Mouse (Mus musculus) CH12.LX (cell line): ENCODE results near the gene Mrpl14. TPM values are rescaled to one million over a fixed set of nuclear protein-coding genes. Genes with fewer than 3 reads are reported as not detected.

Source experiments
- DNase-seq: peaks from one replicate; pipeline ENCODE4 v3.0.0-alpha.2; 2013; ENCODE audit errors: extremely low read depth
- H3K27ac ChIP-seq: 2 replicates; pipeline ENCODE4 v1.5.1; 2012; ENCODE audit warnings: low read depth, mild to moderate bottlenecking, control low read depth, moderate library complexity; ENCODE audit not compliant: insufficient read depth
- H3K27me3 ChIP-seq: replicated peaks from 2 replicates; pipeline ENCODE3; 2012; ENCODE audit warnings: inconsistent platforms
- H3K36me3 ChIP-seq, 2 experiments: replicated peaks in 1 of 2; 2 replicates each; pipeline versions ENCODE3 to v1.6.1; 2012; ENCODE audit warnings: inconsistent platforms in 1 of 2, low read length in 1 of 2, mild to moderate bottlenecking in 1 of 2, mixed read lengths in 1 of 2, moderate library complexity in 1 of 2; ENCODE audit not compliant: control insufficient read depth in 1 of 2, insufficient read depth in 1 of 2
- H3K4me1 ChIP-seq, 2 experiments: 2 replicates each; pipeline ENCODE4 v1.6.1; 2012; ENCODE audit warnings: inconsistent platforms in 1 of 2, moderate library complexity in 1 of 2; ENCODE audit not compliant: insufficient read depth in 2 of 2, control insufficient read depth in 1 of 2
- H3K4me2 ChIP-seq: 2 replicates; pipeline ENCODE4 v1.6.1; 2012; ENCODE audit warnings: low read depth, mild to moderate bottlenecking, control low read depth; ENCODE audit not compliant: poor library complexity, insufficient read depth, severe bottlenecking
- H3K4me3 ChIP-seq, 3 experiments: fragments of 150-350 bp in 1 of 3; sonication (generic) in 1 of 3; replicated peaks in 1 of 3; 2 replicates each; pipeline versions ENCODE3 to v1.5.1; 2011 to 2012; ENCODE audit warnings: low read depth in 2 of 3, low read length in 2 of 3, mild to moderate bottlenecking in 2 of 3, moderate library complexity in 2 of 3, control low read depth in 1 of 3, improper control_type of control experiment in 1 of 3, inconsistent platforms in 1 of 3, mixed read lengths in 1 of 3; ENCODE audit not compliant: poor library complexity in 1 of 3
- H3K79me2 ChIP-seq: replicated peaks from 2 replicates; pipeline ENCODE4 v1.6.1; 2012; ENCODE audit warnings: mild to moderate bottlenecking, moderate library complexity; ENCODE audit not compliant: control insufficient read depth, poor library complexity, insufficient read depth, severe bottlenecking; ENCODE audit errors: extremely low read depth
- H3K9ac ChIP-seq: 2 replicates; pipeline ENCODE4 v1.6.1; 2012; ENCODE audit warnings: low read depth, mild to moderate bottlenecking, control low read depth, moderate library complexity; ENCODE audit not compliant: insufficient read depth
- H3K9me3 ChIP-seq: replicated peaks from 2 replicates; pipeline ENCODE3; 2012; ENCODE audit warnings: low read length, inconsistent platforms, mixed read lengths
- BHLHE40 ChIP-seq: IDR thresholded peaks from 2 replicates; pipeline ENCODE4 v1.6.1; 2011; ENCODE audit warnings: mild to moderate bottlenecking, low read depth, low read length, improper control_type of control experiment
- CHD1 ChIP-seq: IDR thresholded peaks from 2 replicates; pipeline ENCODE4 v1.6.1; 2012; ENCODE audit warnings: low read depth, low read length, improper control_type of control experiment, inconsistent platforms
- CHD2 ChIP-seq: IDR thresholded peaks from 2 replicates; pipeline ENCODE4 v1.6.1; 2011; ENCODE audit warnings: low read length, improper control_type of control experiment
- CTCF ChIP-seq, 2 experiments: IDR thresholded peaks in 1 of 2; conservative IDR thresholded peaks in 1 of 2; 2 replicates each; pipeline ENCODE4 v1.5.1; 2011 to 2012; ENCODE audit warnings: low read depth in 2 of 2, low read length in 2 of 2, improper control_type of control experiment in 1 of 2, inconsistent platforms in 1 of 2, mild to moderate bottlenecking in 1 of 2, moderate library complexity in 1 of 2
- E2F4 ChIP-seq: IDR thresholded peaks from 2 replicates; pipeline ENCODE4 v1.6.1; 2011; ENCODE audit warnings: low read depth, low read length, improper control_type of control experiment; ENCODE audit not compliant: insufficient replicate concordance
- ELF1 ChIP-seq: IDR thresholded peaks from 2 replicates; pipeline ENCODE4 v1.6.1; 2014; ENCODE audit warnings: low read depth, mild to moderate bottlenecking, inconsistent platforms, low read length, improper control_type of control experiment
- EP300 ChIP-seq: IDR thresholded peaks from 2 replicates; pipeline ENCODE4 v1.6.1; 2011; ENCODE audit warnings: low read length, improper control_type of control experiment
- ETS1 ChIP-seq: conservative IDR thresholded peaks from 2 replicates; pipeline ENCODE4 v1.6.1; 2012; ENCODE audit warnings: low read depth, mild to moderate bottlenecking, inconsistent platforms, low read length, improper control_type of control experiment, moderate library complexity
- GABPA ChIP-seq: IDR thresholded peaks from 2 replicates; pipeline ENCODE4 v1.6.1; 2012; ENCODE audit warnings: low read depth, low read length, improper control_type of control experiment, inconsistent platforms; ENCODE audit not compliant: insufficient replicate concordance
- HCFC1 ChIP-seq: IDR thresholded peaks from 2 replicates; pipeline ENCODE4 v1.6.1; 2012; ENCODE audit warnings: low read depth, mild to moderate bottlenecking, inconsistent platforms, low read length, improper control_type of control experiment
- IRF4 ChIP-seq: IDR thresholded peaks from 2 replicates; pipeline ENCODE4 v1.6.1; 2014; ENCODE audit warnings: low read depth, mild to moderate bottlenecking, inconsistent platforms, low read length, improper control_type of control experiment
- JUN ChIP-seq: IDR thresholded peaks from 2 replicates; pipeline ENCODE4 v1.6.1; 2011; ENCODE audit warnings: low read depth, mild to moderate bottlenecking, low read length, improper control_type of control experiment, moderate library complexity; ENCODE audit not compliant: insufficient read depth
- JUND ChIP-seq: conservative IDR thresholded peaks from 2 replicates; pipeline ENCODE4 v1.6.1; 2011; ENCODE audit warnings: low read depth, low read length, improper control_type of control experiment
- KAT2A ChIP-seq: IDR thresholded peaks from 2 replicates; pipeline ENCODE4 v1.6.1; 2012; ENCODE audit warnings: low read length, improper control_type of control experiment, inconsistent platforms; ENCODE audit not compliant: insufficient replicate concordance
- MAFK ChIP-seq: IDR thresholded peaks from 2 replicates; pipeline ENCODE4 v1.6.1; 2011; ENCODE audit warnings: low read length, improper control_type of control experiment; ENCODE audit not compliant: insufficient replicate concordance
- MAX ChIP-seq: IDR thresholded peaks from 2 replicates; pipeline ENCODE4 v1.6.1; 2011; ENCODE audit warnings: low read length, improper control_type of control experiment
- MAZ ChIP-seq: IDR thresholded peaks from 2 replicates; pipeline ENCODE4 v1.6.1; 2012; ENCODE audit warnings: low read depth, mild to moderate bottlenecking, inconsistent platforms, low read length, improper control_type of control experiment, moderate library complexity
- MEF2A ChIP-seq: IDR thresholded peaks from 2 replicates; pipeline ENCODE4 v1.6.1; 2014; ENCODE audit warnings: low read depth, mild to moderate bottlenecking, inconsistent platforms, low read length, improper control_type of control experiment, borderline replicate concordance
- MXI1 ChIP-seq: IDR thresholded peaks from 2 replicates; pipeline ENCODE4 v1.6.1; 2011; ENCODE audit warnings: mild to moderate bottlenecking, low read depth, low read length, improper control_type of control experiment
- MYC ChIP-seq: IDR thresholded peaks from 2 replicates; pipeline ENCODE4 v1.6.1; 2011; ENCODE audit warnings: low read depth, mild to moderate bottlenecking, improper control_type of control experiment, low read length
- NELFE ChIP-seq: IDR thresholded peaks from 2 replicates; pipeline ENCODE4 v1.6.1; 2011; ENCODE audit warnings: low read depth, low read length, improper control_type of control experiment
- NRF1 ChIP-seq: IDR thresholded peaks from 2 replicates; pipeline ENCODE4 v1.6.1; 2014; ENCODE audit warnings: low read depth, mild to moderate bottlenecking, inconsistent platforms, low read length, improper control_type of control experiment, moderate library complexity
- PAX5 ChIP-seq: IDR thresholded peaks from 2 replicates; pipeline ENCODE4 v1.6.1; 2012; ENCODE audit warnings: low read length, inconsistent platforms, mixed read lengths
- POLR2A ChIP-seq: IDR thresholded peaks from 2 replicates; pipeline ENCODE4 v1.6.1; 2011; ENCODE audit warnings: low read depth, mild to moderate bottlenecking, improper control_type of control experiment, low read length
- POLR2AphosphoS2 ChIP-seq: IDR thresholded peaks from 2 replicates; pipeline ENCODE4 v1.6.1; 2011; ENCODE audit warnings: low read depth, low read length, improper control_type of control experiment
- RAD21 ChIP-seq: IDR thresholded peaks from 2 replicates; pipeline ENCODE4 v1.6.1; 2011; ENCODE audit warnings: low read depth, mild to moderate bottlenecking, low read length, improper control_type of control experiment, moderate library complexity
- RCOR1 ChIP-seq: conservative IDR thresholded peaks from 2 replicates; pipeline ENCODE4 v1.6.1; 2012; ENCODE audit warnings: low read depth, mild to moderate bottlenecking, inconsistent platforms, low read length, improper control_type of control experiment
- SIN3A ChIP-seq: IDR thresholded peaks from 2 replicates; pipeline ENCODE4 v1.6.1; 2012; ENCODE audit warnings: low read length, improper control_type of control experiment, inconsistent platforms
- SMC3 ChIP-seq: IDR thresholded peaks from 2 replicates; pipeline ENCODE4 v1.6.1; 2011; ENCODE audit warnings: low read depth, low read length, improper control_type of control experiment
- TBP ChIP-seq: conservative IDR thresholded peaks from 2 replicates; pipeline ENCODE4 v1.6.1; 2011; ENCODE audit warnings: low read depth, low read length, improper control_type of control experiment
- TCF12 ChIP-seq: IDR thresholded peaks from 2 replicates; pipeline ENCODE4 v1.6.1; 2014; ENCODE audit warnings: low read depth, mild to moderate bottlenecking, inconsistent platforms, low read length, improper control_type of control experiment
- UBTF ChIP-seq: IDR thresholded peaks from 2 replicates; pipeline ENCODE4 v1.6.1; 2012; ENCODE audit warnings: low read depth, mild to moderate bottlenecking, inconsistent platforms, low read length, improper control_type of control experiment, moderate library complexity
- USF1 ChIP-seq: IDR thresholded peaks from 2 replicates; pipeline ENCODE4 v1.6.1; 2014; ENCODE audit warnings: low read depth, mild to moderate bottlenecking, inconsistent platforms, low read length, improper control_type of control experiment
- USF2 ChIP-seq: conservative IDR thresholded peaks from 2 replicates; pipeline ENCODE4 v1.6.1; 2011; ENCODE audit warnings: low read depth, low read length, improper control_type of control experiment
- ZC3H11A ChIP-seq: IDR thresholded peaks from 2 replicates; pipeline ENCODE4 v1.6.1; 2012; ENCODE audit warnings: low read depth, mild to moderate bottlenecking, inconsistent platforms, low read length, improper control_type of control experiment
- ZKSCAN1 ChIP-seq: IDR thresholded peaks from 2 replicates; pipeline ENCODE4 v1.6.1; 2012; ENCODE audit warnings: low read depth, inconsistent platforms, low read length, improper control_type of control experiment, borderline replicate concordance
- ZMIZ1 ChIP-seq: IDR thresholded peaks from 2 replicates; pipeline ENCODE4 v1.6.1; 2012; ENCODE audit warnings: low read depth, mild to moderate bottlenecking, inconsistent platforms, low read length, improper control_type of control experiment
- ZNF384 ChIP-seq: IDR thresholded peaks from 2 replicates; pipeline ENCODE4 v1.6.1; 2012; ENCODE audit warnings: low read depth, low read length, improper control_type of control experiment, inconsistent platforms
- dilution Hi-C: fragments of 300-500 bp; cut with MboI; formaldehyde crosslinking; loops from 2 replicates; pipeline ENCODE4 v1.14.3; 2020; ENCODE audit warnings: low sequenced_read_pairs; ENCODE audit not compliant: extremely low pct_unique_long_range_greater_than_20kb, extremely low pct_ligation_motif_present
- in situ Hi-C: fragments of 300-500 bp; cut with MboI; formaldehyde crosslinking; loops from 3 replicates; pipeline ENCODE4 v1.14.3; 2019; ENCODE audit warnings: low sequenced_read_pairs, low pct_ligation_motif_present, low pct_unique_long_range_greater_than_20kb, mixed read lengths
- polyA plus RNA-seq: library from polyadenylated mRNA; unstranded; fragments of >175 nt; gene quantifications from 2 replicates; pipeline ENCODE4 v1.2.1, GENCODE M21; 2012; ENCODE audit warnings: low read depth; ENCODE audit not compliant: insufficient read length
- total RNA-seq, 2 experiments: library from RNA; depleted of rRNA; stranded (reverse); fragments of 300-350 nt in 1 of 2; fragments of >200 nt in 1 of 2; gene quantifications; 2 replicates each; pipeline ENCODE4 v1.2.3; 2012 to 2014

The Mrpl14 gene
- total RNA-seq (2012; rRNA removed), result 33.4 and 46.1 TPM in 2 replicates
- 48.5 and 56.9 TPM in 2 replicates for total RNA-seq (2014; rRNA removed)
- 62.5 and 67.7 TPM in 2 replicates for polyA plus RNA-seq

DNA sequence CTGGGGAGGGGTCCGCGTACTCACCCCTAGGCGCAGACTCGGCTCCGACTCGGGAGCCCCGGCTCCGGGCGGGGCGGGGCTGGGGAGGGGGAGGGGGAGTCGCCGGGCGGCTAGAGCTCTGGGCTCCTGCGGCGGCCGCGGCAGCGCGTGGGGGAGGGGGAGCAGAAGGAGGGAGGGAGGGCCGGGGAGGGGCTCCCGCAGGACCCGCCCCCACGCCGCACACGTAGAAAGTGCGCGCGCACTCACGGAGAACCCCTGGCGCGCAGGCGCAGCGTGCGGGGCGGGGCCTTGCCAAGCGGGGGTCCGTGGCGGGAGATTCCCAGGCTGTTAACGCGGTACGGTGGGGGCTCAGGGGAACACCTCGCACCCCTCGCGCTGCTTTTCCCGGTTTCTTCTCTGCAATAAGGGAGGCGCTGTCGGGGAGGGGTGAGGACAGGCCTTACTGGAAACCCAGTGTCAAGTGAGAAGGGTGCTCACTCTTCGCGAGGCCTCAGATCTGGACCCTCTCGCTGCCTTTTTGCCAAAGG lies at the start of gene Mrpl14:
Gene Mrpl14, plus strand, starts transcription at position 230 of the 527 bp plus-strand sequence.
- Histone ChIP-seq H3K79me2 (no peaks in the 10 kb centered on the region; the same call in 1 of the 2 replicates), H3K9me3 (peaks cover 3% of the 10 kb centered on the region), H3K4me2 (peak within 1 kb of the TSS; percentile 85), H3K27ac (peak within 1 kb of the TSS; percentile 17; the same call in 1 of the 2 replicates), H3K36me3 (peaks cover 0 to 17% of the 10 kb centered on the region in 2 experiments), H3K9ac (peak within 1 kb of the TSS; percentile 91), H3K4me3 (peak within 1 kb of the TSS; percentile 69 to 93 (median 72)), H3K27me3 (no peaks in the 10 kb centered on the region), H3K4me1 (peaks cover 4 to 27% of the 10 kb centered on the region in 2 experiments)
- in situ Hi-C loops (no loop called here), dilution Hi-C loops (no loop called here)
- peak; percentile 87 for DNase-seq
- TF ChIP-seq ZKSCAN1 (no peak; the same call in 1 of the 2 replicates), HCFC1 (peak; percentile 66), TCF12 (peak; percentile 46; the same call in 1 of the 2 replicates), JUN (no peak), GABPA (no peak), MAFK (no peak), JUND (no peak), BHLHE40 (no peak), E2F4 (peak; percentile 77; the same call in 1 of the 2 replicates), CHD2 (peak; percentile 78), IRF4 (peak; percentile 21; the same call in 1 of the 2 replicates), ZNF384 (0 out of 2 replicates have a peak, but pooled peaks have one; percentile 24), MYC (0 out of 2 replicates have a peak, but pooled peaks have one; percentile 28), NRF1 (peak; percentile 92), EP300 (no peak), MAX (0 out of 2 replicates have a peak, but pooled peaks have one; percentile 24), MAZ (peak; percentile 82), PAX5 (no peak), MEF2A (peak; percentile 7; the same call in 1 of the 2 replicates), USF1 (no peak), POLR2A (peak; percentile 83), ELF1 (0 out of 2 replicates have a peak, but pooled peaks have one; percentile 50), RAD21 (no peak), MXI1 (peak; percentile 54; the same call in 1 of the 2 replicates), NELFE (peak; percentile 75), CHD1 (no peak), UBTF (0 out of 2 replicates have a peak, but pooled peaks have one; percentile 15), ZMIZ1 (0 out of 2 replicates have a peak, but pooled peaks have one; percentile 54), KAT2A (no peak), CTCF (conservative IDR thresholded peaks at IDR 0.05 in 1 of 2, IDR thresholded peaks at IDR 0.05 in 1 of 2; ENCODE audit: low read depth in 2 of 2, low read length in 2 of 2) (no peak), ZC3H11A (no peak), USF2 (no peak), SIN3A (peak; percentile 64), RCOR1 (no peak), TBP (0 out of 2 replicates have a peak, but pooled peaks have one; percentile 35), POLR2AphosphoS2 (no peak), SMC3 (no peak), ETS1 (no peak)
